Mouse (Mus musculus) kidney, adult 9 months (tissue): ENCODE data around the gene Vpreb1.
"Not testable (repeated sequence)": the region's sequence is repeated elsewhere in the genome, so short reads cannot be mapped to it uniquely, and the experiment has no call there.

Experiments
- DNase-seq: peaks from one replicate; pipeline ENCODE4 v3.0.0; 2022

Vpreb1 gene

DNA sequence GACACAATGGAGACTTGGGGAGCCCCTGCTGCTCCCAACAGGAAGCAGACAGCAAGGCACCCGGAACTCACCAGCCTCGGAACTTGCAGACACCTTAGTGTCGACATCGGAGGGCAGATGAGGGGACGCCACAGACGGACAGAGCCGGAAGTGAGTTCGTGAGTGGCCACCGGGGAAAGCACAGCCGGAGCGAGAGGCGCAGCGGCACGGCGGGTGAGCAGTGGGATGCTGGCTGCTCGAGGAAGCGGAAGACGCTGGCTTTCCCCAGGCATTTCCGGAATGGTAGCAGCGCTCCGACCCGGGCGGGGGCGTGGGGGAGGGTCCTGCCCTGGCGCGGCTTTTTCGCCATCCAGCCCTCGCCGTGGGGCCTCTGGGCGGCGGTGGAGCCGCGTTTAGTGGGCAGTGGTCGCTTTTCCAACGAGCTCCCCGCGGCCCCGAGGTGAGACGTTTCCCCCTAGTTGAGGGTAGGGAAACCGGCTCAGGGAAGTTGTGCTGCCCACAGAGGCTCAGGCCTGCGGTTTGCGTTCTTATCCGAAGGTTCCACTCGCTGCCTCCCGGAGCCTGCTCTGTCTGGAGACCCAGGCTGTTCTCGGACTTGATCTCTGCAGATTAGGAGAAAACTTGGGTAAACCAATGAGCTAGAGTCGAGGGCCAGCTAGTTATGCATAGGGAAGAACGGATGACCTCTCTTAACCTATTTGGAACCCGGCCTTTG lies at the start of gene Vpreb1, which contains the start of gene Top3b:
Vpreb1 (minus strand) TSS at position 227 of the 715 bp plus-strand sequence.
Top3b (plus strand) TSS at position 120 of the 715 bp plus-strand sequence.
- peak; percentile 93 for DNase-seq

DNA sequence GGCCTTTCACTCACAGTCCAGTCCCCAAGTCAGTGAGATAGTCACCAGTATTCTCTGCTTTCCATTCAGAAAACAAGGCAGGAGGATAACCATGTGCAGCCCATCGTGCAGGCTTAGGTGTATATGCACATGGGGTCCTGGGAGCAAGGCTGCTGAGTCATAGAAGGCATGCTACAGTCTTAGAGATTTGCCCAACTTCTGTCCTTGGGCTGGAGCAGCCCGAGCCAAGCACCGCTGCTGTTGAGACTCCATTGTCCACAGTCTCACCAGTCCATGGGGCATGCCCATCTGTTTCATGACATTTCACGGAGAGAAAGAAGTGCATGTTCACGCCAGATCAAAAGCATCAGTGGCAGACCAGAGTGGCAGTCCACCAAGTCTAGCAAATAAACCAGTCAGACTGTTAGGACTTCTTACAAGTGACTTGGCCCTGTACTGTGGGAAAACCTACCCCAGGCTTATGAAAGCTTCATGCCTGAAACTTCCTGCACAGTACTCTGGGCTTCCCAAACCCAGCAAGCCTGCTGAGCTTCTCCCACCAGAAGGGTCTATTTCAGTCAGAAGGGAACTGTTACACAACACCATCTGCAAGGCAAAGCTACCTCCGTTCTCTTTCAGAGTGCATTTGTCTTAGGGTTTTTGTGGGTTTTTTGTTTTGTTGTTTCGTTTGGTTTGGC lies 47.9 kb upstream of the Vpreb1 start:
- DNase-seq, result no peak

DNA sequence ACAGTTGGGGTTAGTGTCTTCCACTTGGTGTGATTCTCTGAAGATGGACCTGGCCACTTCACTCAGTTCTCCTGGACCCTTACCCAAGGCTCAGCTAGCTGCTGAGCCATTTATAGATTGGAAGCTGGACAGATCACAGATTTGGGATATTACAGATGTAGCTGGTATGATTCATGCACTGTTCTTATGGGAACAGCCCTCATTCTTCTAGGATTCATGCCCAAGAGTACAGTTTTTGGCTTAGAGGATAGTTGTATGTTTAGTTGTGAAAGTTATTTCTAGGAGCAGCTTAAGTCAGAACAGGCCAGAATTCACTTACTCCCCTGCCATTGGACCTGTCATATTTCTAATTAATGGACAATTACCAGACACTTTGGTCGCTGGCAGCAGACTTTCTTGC lies 42.8 kb upstream of the Vpreb1 start:
- no peak for DNase-seq

DNA sequence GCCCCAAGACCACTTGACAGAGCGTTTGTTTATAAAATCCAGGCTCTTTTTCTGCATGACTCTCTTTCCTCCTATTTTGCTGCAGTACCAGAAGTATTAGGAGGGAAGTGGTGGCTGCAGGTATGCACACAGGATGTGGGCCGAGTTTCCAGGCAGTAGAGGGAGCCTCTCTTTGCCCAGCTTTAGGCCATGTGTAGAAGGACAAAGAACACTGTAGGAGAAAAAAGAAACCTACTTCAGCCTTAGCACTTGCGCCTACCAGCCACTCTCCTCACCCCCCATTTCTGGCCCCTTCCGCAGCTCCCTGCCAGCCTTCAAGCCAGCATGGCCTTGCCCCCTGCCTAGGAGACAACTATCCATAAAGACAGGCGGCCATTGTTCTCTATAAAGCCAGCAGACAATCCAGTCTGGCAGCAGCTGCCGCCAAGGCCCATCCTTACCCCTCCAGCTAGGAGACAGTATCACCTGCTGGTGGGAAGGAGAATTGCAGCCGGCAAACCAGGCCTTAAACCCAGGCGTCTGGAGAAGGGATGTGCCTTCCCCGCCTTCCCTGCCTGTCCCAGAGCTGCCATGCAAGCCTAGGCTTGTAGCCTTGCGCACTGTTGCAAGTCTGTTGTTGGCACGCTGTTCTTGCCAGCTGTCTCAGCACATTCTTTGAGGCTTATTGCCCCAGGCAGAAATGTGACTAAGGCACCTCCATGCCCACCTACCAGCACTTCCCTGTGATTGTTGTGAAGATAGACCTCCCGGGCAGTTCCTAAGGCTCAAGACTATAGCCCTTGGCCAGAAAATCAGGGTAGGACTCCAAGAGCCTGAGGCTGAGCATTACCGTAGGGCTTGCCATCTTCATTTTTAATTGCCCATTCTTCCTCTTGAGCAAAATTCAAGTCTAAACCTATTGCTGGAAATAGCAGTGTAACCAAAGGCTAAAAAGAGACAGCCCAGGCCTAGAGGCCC lies 41.3 kb upstream of the Vpreb1 start:
- DNase-seq, result peak; percentile 79

DNA sequence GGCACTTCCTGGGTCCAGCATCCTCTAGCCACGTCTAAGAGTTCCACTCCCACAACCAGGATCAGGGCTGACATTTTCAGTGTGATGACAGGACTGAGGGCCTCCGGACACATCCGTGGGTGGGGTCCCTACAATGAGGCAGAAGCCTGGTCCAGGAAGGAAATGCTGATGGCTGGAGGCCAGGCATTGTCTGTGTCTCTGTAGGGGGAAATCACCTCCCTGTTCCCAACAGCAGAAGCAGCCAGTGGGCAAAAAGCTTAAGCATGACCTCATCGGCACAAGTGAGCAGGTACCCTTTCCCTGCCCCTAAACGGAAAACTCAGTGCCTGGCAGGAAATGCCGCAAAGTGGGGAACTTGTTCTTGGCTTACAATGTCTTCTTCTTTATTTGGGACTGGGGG lies 37.2 kb upstream of the Vpreb1 start:
- peak; percentile 86 for DNase-seq

DNA sequence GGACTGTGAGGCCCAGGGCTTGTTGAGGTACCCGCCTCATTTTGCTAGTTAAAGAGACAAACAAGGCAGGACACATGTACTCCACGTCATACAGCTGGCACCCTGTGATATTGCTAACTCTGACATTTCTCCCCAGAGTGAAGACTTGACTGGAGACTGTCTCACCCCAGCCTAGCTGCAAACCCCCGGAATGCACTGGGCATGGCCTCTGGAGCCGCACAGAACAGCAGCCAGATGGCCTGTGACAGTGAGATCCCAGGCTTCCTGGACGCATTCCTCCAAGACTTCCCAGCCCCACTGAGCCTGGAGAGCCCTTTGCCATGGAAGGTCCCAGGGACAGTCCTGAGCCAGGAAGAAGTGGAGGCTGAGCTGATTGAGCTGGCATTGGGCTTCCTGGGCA lies 32.5 kb upstream of the Vpreb1 start:
- no peak for DNase-seq

DNA sequence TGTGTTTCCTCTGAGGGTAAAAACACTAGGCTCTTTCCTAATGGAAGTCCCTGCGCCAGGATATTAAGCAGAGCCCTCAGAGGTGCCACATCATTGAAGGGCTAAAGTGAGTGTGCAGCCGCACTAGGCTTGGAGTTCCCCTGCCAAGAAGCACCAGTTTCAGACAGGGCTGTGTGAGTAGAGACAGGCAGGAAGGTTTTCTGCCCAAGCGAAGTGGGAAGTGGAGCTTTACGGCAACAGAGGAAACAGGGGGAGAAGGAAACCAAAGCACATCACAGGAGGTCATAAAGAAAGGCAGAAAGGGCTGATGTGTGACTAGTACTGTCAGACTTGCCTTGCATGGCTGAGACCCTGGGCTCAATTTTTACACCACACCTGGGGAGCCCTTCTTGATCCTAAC lies 31.7 kb upstream of the Vpreb1 start:
- no peak for DNase-seq

DNA sequence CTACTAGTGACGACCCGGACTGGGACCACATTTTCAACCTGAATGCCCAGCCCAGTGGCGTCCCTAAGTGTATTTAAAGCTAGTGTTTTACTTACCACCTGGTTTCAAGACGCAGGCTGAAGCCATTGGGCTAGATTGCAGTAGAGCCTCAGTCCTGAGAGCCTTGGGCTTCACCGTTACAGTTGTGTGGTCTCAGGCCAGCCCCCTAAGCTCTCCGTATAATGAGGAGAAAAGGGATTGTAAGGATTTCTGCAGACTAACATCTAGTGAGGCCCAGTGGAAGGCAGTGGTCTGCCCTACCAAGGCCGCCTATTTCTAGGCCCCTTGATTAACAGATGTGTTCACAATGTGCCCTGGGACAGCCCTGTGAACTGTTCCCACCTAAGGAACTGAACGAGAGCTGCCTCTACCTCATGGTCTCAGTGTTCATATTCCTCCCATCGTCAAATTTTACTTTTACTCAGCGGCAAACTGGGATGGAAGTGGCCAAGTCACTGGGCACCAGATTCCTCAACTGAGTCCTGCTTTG lies 26.5 kb upstream of the Vpreb1 start:
- DNase-seq, result no peak

DNA sequence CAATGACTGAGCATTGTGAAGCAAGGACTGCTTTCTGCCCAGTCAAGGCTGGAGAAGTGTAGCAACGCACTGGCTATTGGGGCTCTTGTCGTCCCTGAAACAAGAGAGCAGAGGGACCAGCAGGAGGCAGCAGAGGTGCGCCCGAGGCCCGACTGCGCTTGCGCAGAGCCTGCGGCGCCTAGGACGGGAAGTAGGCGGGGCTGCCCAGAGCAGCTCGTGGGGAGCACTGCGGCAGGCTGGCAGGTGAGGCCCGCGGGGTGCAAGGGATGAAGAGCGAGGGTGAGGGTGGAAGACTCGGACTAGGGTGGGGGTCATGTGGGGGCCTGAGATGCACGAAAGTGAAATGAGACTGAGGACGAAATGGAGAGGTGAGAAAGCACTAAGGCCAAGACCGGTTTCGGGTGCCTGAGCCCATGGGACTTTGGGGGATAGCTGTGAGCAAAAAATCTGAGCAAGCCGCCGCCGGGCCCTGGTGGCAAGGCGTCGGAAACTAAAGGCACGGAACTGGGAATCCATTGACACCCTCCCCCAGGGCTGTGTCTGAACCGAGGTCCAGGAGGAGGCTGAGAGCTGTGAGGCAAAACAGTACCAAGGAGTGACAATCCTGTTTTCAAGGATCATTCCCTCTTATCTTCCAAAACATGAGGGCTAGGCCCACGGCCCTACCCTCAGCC lies 25.9 kb upstream of the Vpreb1 start, which contains the start of gene Ppm1f:
Ppm1f (plus strand) TSS at position 88 of the 674 bp plus-strand sequence.
- peak; percentile 97 for DNase-seq

DNA sequence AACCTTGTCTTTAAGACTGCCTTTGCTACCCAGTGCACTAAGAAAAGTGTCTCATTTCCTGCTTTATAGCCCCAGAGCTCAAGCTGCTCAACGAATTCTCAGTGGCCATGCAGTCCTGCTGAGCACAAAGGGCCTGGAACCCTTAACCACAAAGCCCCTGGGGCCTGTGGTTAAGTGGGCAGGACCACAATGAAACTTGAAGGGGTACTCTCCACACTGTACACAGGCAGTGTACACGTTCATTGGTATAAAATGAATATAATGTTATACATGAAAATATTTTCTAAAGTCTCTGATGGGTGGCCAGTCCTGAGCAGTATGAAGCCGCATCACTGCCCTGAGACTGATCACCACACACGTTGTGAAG lies 25.4 kb upstream of the Vpreb1 start:
- DNase-seq, result no peak

DNA sequence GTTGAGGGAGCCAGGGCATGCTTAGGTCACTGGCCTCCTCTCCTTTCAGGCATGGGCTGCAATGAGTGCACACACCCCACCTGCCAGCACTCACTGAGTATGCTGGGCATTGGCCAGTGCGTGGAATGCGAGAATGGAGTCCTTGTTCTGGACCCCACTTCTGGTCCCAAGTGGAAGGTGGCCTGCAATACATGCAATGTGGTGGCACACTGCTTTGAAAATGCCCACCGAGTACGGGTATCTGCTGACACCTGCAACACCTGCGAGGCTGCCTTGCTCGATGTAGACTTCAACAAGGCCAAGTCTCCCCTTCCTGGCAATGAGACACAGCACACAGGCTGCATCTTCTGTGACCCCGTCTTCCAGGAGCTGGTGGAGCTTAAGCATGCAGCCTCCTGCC lies 21.7 kb upstream of the Vpreb1 start:
- DNase-seq, result no peak

DNA sequence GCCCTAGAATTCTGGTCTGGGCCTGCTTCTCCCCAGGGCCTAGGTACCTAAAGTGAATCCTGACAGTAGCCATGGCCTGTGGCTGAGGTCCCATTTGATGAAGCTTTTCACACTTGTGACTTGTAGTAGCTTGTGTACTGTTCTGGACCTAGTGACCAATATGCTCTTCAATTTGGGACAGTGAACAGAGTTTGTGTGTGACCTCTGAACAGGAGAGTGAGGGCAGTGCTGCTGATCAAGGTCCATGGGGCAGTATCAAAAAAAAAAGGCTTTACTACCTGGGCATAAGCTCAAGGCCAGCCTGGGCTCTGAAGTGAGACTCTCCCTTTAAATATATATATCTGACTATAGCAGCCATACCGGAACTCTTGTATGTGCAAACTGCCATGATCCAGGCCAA lies 17.7 kb upstream of the Vpreb1 start:
- no peak for DNase-seq

DNA sequence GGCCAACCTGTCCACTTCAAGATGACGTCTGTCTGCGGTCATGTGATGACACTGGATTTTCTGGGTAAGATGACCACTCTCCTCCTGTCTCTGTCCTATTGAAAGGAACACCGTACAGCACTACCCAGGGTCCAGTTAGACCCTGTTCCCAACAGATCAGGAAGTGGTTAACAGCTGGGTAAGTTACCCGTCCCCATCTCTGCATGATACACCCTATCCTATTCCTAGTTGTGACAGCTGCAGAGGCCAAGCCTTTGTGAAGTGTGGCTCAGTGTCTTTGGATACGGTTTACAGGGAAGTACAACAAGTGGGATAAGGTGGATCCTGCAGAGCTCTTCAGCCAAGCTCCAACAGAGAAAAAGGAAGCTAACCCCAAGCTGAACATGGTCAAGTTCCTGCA lies 8.4 kb upstream of the Vpreb1 start:
- DNase-seq, result no peak

DNA sequence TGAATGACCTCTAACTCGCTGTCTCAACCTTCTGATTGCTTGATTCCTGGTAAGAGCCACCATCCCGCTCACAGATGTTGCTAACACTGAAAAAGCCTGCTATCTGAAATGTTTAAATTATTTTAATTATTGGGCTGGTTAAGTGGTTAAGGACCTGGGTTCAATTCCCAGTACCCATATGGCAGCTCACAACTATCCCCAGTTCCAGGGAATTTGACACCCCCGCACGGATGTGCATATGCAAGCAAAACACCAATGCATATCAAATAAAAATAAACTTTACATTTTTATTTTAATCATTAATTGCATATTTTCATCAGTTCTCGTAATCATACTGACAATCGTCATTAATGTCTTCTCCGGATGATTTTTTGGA lies 414 bp downstream of the Vpreb1 start:
- DNase-seq, result no peak

DNA sequence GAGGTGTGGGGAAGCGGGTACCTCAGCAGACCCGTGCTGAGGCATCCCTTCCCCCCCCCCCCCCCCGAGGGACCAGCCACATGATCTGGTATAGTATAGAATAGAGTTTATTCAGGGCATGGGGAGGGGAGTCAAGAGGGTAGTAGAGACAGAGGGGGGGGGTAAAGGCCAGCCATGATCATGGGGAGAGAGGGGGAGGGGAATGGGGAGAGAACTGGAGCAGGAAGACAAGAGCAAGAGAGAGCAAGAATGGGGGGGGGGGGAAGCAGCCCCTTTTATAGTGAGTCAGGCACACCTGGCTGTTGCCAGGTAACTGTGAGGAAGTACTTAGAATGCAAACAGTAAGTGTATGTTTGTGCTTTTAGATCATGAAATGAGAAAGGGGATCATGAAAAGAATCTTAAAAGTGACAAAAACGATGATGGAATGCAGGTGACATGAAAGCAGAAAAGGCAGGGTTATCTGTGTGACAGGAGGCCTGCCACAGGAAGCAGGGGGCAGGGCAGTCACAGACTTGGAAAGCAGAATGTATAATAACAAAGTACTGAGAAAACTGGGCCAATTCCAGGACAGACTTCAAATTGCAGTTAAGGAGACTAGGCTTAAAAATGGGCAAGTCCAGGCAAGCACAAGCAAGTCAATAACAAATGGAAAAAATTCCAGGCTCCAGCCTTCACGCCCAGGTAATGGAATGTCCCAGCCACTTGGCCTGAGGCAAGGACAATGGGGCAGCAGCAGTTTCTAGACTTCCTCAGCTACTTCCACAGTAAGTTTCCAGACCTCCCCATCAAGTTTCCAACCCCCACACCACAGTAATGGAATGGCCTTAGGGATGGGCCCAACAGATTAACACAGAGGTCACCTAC lies 4.7 kb downstream of the Vpreb1 start:
- DNase-seq, result peak; percentile 88

DNA sequence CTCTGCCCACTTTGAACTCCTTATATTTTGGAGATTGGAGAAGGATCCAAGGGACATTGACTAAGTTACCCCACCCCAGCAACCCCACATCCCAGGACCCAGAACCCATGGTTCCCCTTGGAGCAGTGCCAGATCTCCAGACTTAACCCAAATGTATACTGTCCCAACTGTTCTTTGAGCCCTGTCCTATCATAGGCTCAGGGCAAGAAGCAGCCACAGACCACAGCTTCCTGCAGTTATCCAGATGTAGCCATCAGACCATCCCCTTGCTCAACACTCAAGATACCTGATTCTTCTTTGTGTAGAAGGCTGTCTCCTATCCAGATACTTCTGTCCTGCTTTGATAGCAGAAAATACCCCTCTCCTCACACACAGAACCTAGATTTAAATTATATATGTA lies 5.4 kb downstream of the Vpreb1 start:
- DNase-seq, result no peak

DNA sequence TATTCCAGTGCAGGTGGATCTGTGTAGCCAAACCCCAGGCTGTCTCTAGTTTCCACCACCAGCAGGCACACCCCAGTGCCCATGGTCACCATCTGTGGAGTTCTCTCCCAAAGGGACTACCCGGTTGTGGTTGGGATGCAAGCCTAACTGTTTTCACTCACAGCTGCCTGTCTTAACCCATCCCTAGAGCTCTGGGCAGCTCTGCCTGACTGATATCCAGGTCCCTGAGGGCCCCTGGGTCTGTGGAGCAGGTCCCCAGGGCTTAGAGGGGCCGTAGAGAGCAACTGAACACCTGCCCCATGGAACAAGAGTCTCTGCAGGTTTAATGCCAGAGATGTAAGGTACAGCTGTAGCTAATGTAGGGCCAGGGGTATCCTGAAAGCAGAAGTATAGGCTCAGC lies 6.7 kb downstream of the Vpreb1 start, which contains the start of gene Igll1:
Igll1 (minus strand) TSS at position 8 of the 400 bp plus-strand sequence.
- DNase-seq, result no peak

DNA sequence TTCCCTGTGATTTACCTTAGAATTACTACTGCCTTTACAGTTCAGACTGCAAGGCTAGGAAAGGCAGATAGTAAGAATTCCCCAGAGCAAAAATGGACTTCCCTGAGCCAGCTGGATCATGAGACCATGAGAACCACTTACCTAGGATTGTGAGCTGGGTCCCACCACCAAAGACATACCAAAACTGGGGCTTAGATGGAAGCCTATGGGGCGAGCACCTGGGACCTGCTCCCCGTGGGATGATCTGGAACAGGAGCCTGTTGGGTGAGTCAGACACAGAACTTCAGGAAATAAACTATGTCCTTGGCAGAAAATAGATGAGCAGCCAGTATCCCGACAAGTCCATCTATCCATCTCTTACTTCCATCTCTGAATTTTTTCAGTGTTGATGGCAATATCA lies 8.4 kb downstream of the Vpreb1 start:
- no peak for DNase-seq

DNA sequence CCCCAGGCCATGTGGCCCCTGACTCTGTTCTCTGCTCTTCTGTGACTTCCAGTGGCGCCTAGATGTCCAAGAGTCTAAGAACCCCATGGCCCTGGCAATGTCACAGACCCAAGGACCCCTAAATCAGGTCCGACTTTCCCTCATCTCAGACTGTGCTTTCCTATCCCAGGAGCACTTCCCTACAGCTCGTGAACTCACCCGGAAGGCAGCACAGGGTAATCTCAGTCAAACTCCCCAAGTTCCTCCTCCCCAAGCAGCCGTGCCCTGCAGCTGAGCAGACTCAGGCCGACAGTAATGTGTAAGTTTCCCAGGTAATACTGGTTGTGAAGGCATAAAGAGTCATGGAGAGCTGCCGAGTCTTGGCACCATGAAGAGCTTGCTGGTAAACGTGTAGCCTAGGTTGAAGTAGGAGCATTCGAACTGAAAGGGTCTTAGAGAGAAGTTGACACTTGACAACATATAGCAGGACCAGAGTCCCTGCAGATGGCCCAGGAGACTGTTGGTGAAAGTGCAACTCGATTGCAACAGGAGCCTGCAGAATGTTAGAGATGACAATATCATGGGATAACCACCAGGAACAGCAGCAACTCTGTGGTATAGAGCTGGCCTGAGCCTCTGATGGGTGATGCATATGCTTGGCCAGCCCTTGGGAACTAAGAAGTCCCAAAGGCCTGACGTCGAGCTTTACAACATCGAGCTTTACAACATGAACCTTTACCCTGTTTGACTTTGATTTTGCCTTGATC lies 13.7 kb downstream of the Vpreb1 start:
- no peak for DNase-seq

DNA sequence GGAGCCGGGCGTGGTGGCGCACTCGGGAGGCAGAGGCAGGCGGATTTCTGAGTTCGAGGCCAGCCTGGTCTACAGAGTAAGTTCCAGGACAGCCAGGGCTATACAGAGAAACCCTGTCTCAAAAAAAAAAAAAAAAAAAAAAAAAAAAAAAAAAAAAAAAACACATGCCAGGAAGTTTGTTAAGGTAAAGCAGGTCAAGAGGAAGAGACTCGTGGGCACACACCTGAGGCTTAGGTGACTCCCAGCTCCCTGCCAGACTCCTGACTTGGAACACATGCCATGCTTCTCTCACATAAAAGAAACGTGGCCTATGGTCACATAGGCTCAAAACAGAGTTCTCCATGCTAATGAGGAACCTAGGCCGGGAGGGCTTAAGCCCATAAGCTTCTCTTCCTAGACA lies 14.6 kb downstream of the Vpreb1 start:
- DNase-seq, result not testable (repeated sequence)

DNA sequence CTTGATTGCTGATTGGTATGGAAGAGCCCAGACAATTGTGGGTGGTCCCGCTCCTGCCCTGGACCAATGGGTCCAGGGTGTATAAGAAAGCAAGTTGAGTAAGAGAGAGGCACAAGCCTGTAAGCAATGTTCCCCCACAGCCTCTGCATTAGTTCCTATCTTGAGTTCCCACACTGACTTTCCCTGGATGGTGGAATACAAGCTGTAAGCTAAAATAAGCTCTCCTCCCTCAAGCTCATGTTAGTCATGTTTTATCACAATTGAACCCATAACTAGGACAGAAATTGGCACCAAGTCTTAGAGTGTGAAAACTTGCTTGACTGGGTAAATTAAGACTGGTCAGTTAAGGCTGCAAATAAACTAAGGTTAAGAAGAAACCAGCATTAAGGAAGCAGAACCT lies 15.1 kb downstream of the Vpreb1 start:
- no peak for DNase-seq
